Mouse (Mus musculus) C2C12 (cell line): ENCODE results near the gene Ep400.

Experiments
- CEBPB ChIP-seq: IDR thresholded peaks from one replicate; pipeline ENCODE4 v1.6.1; 2011; ENCODE audit warnings: low read depth, mild to moderate bottlenecking, control low read depth, moderate library complexity
- CTCF ChIP-seq: IDR thresholded peaks from one replicate; pipeline ENCODE4 v1.5.1; 2011; ENCODE audit not compliant: control insufficient read depth, insufficient read depth, insufficient read length
- FOSL1 ChIP-seq: IDR thresholded peaks from one replicate; pipeline ENCODE4 v1.8.0; 2011; ENCODE audit warnings: mild to moderate bottlenecking, low read length; ENCODE audit not compliant: poor library complexity, insufficient read depth, severe bottlenecking
- MAX ChIP-seq: IDR thresholded peaks from one replicate; pipeline ENCODE4 v1.6.1; 2011; ENCODE audit warnings: mild to moderate bottlenecking, control low read depth
- MYOD1 ChIP-seq: IDR thresholded peaks from one replicate; pipeline ENCODE4 v1.6.1; 2011; ENCODE audit warnings: low read depth; ENCODE audit not compliant: control insufficient read depth, insufficient read length
- USF1 ChIP-seq: IDR thresholded peaks from one replicate; pipeline ENCODE4 v1.6.1; 2011; ENCODE audit warnings: low read depth, mild to moderate bottlenecking, control low read depth, moderate library complexity

GRCm38 (mm10) chr5:110646377-110646776, 124.1 kb downstream of the Ep400 start:
- TF ChIP-seq MAX, result no peak
- no peak for TF ChIP-seq MYOD1
- TF ChIP-seq CTCF, result no peak
- TF ChIP-seq CEBPB, result no peak
- TF ChIP-seq USF1, result no peak
- TF ChIP-seq FOSL1, result no peak
